Mouse (Mus musculus) T-cell, adult 2 months (primary cell): ENCODE results near the gene Bean1.
"Not testable (repeated sequence)": the region's sequence is repeated elsewhere in the genome, so short reads cannot be mapped to it uniquely, and the experiment has no call there.

Source experiments
- DNase-seq: peaks from one replicate; pipeline ENCODE4 v3.0.0; 2022; ENCODE audit warnings: low spot score

The Bean1 gene

DNA sequence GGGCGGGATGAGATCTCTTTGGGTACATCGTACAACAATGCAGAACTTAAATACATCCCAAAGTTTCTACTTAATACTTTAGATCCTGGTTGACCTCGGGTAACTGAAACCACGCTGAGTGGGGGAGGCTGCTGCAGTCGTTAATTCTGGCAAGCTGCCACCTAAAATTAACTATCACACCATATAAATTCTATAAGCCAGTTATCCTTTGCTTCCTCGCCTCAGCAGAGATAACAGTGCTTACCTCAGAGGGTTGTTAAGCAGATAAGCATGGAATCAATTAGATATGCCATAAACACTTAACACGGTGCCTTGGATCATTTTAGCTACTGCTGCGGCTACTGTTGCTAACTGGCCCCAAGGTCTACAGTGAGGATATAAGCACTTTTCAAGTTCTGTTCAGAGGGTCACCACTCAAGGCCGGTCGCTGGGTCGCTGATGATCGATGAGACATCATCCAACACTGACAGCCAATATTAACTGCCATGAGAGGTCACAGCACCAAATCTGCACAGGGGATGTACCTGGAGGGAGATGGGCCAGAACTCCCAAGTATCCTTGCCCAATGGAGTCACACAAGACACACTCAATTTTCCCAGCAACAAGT, 71.9 kb downstream of the Bean1 start:
- no peak for DNase-seq

DNA sequence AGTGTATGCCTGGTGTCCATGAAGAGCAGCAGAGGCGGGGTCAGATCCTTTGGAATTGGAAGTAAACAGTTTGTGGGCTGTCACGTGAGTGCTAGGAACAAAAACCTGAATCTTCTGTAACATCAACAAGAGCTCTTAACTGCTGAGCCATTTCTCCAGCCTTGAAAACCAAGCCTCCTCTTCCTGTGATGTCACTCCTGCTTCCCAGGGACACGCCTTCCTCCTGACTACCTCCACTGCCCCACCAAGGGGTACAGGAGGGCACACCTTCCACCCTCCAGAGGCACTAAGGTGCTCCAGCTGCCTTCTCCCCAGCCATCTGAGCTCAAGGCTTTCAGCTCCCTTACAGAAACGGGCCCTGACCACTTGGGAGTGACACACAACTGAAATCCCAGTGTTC, 76.4 kb downstream of the Bean1 start:
- DNase-seq, result no peak

GRCm38 (mm10) chr8:104247054-104247907, 77.0 kb downstream of the Bean1 start:
- peak; percentile 80 for DNase-seq

DNA sequence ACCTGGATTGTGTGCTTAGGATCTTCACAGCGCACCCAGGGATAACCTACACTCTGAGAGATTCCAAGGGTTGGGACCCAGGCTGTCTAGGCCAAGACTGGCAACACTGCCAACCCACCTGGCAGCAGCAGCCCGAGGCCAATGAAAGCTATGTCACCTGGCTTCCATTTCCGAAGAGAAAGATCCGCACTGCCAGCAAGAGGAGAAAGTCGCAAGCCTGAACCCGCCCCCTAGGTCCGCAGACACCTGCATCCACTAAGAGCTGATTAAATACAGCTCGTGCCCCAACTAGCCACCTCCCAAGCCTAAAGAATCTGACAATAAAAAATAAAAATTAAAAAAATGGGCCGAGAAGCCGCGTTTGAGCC, 77.7 kb downstream of the Bean1 start:
- DNase-seq, result peak; percentile 53

DNA sequence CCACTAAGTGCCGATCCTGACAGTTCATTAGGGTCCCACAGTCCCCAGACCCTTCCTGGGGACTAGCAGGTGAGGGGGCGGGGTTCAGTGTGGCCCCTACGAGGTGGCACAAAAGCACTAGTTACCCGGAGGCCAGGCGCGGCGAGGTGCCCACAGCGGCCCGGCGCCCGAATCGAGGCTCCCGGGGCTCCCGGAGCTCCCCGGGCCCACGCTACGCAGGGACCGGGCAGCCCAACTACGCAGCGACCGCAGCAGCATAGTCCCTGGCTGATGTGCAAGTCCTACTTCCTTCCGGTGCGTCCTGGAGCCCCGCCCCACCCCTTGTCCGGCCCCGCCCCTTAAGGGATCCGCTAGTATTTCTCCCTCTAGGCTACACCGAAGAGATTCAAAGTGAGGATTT, 78.0 kb downstream of the Bean1 start, which contains the start of gene Tk2:
TSS of gene Tk2 (minus strand) at position 283 of the 400 bp plus-strand sequence.
- DNase-seq, result peak; percentile 81

GRCm38 (mm10) chr8:104249442-104249996, 79.3 kb downstream of the Bean1 start:
- DNase-seq, result no peak

DNA sequence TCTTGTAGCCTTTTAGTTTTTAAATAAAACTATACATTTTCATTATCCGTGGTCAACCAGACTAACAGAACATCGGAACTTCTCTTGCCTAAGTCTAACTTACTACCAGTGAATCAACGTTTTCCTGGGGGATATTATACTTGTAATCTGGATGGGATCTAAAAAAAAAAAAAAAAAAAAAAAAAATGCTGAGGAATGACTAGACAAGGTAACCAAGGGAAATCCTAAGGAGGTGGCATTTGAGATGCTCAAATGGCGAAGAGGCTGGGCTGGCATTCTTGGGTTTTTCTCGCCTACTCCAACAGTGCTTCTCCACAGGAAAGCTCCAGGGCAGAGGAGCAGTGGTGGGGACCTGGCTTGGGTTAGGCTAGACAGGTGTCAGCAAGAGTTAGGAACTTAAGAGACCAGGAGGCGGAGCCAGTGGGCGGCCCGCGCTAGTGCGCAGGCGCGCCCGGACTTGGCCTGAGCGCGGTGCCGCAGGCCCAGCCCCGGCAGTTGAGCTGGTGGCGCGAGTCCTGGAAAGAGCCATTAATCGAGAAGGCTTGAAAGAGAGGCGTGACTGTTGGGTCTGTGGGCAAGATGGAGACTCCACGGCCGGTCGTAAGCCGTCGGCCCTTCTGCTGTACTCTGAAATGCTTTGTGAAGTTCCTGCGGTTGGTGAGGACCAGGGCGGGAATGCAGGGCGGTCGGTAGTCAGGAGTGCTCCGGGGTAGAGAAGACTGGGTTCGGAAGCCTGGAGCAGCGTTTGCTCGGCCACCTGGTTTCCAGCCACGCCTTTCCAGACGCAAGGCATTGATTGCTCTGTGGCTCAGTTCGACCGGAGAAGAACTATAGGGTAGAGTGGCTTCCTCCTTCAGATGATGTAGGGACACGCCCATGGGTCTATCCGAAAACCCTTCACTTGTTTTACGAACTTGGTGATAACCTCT, 80.5 kb downstream of the Bean1 start, which contains the start of gene Cklf:
TSS of gene Cklf (plus strand) at position 423 of the 929 bp plus-strand sequence.
- peak; percentile 72 for DNase-seq

DNA sequence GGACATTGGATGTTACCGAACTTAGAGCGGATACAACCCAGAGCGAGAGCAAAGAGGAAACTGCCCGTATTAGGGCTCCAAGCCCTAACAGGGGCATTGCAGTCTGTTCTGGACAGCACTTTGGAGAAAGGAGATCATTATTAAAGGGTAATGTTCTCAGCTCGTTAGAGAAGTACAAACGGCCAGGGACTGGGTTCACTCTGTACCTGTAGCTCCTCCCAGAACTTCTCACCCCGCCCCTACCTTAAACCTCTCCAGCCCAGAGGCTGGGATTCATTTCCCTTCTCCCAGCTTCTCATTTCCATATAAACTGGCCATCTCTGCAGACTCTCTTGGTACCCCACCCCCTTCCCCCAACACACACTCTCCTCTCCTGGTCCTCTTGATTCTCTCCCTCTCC, 81.2 kb downstream of the Bean1 start:
- no peak for DNase-seq

GRCm38 (mm10) chr8:104253016-104253415, 82.8 kb downstream of the Bean1 start:
- DNase-seq, result peak; percentile 72

DNA sequence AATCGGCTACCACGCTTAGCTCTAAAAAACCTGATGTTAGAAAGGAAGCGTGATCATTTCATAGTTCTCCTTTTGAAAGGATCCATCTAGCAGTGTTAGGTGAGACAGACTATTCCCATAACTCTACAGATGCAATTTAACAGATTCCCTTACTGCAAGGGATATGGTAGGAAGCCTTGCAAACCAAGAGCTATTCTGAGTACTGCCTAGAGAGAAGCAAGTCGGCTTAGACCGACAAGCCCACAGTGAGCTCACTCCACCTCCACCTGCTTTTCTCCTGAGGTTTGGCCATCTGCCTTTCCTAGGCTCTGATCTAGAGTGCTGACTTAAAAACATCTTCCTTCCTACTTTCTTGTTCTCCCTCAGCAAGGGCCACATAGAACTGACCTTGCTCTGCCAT, 91.6 kb downstream of the Bean1 start:
- not testable (repeated sequence) for DNase-seq

DNA sequence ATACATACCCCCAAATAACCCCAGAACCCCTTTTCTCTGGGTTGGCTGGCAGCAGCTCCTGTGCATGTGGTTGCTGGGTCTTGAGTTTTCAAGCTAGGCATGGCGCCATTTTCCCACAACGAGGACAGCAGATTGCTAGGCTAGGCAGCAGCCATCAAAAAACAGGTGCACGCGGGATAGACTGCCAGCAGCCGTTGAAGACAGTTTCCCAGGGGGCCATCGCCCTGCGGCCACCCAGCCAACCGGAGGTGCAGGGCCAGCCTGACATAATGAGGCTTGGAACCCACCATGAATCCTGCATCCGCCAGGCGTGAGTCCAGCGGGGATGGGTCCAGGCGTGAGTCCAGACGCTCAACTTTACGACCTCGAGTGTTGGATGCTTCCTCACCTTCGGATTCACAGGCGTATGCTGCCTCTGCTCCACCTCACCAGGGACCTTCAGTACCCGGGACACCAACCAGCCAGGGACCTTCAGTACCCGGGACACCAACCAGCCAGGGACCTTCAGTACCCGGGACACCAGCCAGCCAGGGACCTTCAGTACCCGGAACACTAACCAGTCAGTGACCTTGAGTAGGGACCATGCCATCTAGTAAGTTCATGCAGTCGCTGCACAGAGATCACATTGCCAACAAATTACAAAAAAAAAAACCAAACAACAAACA, 94.2 kb downstream of the Bean1 start:
- not testable (repeated sequence) for DNase-seq

- DNase-seq, result no peak
Observed at GRCm38 (mm10) chr8:104268368-104268767, 98.1 kb downstream of the Bean1 start.
